Mouse (Mus musculus): Measurements from ENCODE around the gene Rps6ka2. TPM values are rescaled to one million over a fixed set of nuclear protein-coding genes. Genes with fewer than 3 reads are reported as not detected.
"Not testable (repeated sequence)": the region's sequence is repeated elsewhere in the genome, so short reads cannot be mapped to it uniquely, and the experiment has no call there.

Rps6ka2 gene
- polyA plus RNA-seq, 1 experiment = 28.2 TPM

DNA sequence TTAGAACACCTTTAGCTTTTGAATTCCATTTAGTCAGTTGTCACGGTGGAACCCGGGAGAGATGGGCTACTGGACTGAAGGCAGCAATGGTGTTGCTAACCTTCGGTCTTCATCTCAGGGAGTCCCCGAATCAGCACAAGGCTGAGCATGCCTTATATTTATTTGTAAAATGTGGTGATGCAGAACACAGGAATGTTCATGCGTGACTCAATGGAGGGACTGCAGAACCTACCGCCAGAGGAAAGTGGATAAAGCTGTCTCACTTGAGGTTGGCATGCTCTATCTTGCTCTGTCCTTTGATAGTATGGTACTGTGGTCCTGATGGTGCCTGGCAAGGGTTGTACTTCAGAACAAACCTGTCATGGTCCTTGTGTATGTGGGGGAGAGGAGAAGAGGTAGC, 8.3 kb downstream of the Rps6ka2 start:
- Histone ChIP-seq H3K27me3 (ENCODE audit: control insufficient read depth, insufficient read depth, insufficient read length) (no peaks in the 10 kb centered on the region), H3K79me2 (ENCODE audit: control insufficient read depth, insufficient read depth) (peaks cover 100% of the 10 kb centered on the region), H3K79me3 (ENCODE audit: low read depth) (peaks cover 67% of the 10 kb centered on the region), H3K36me3 (ENCODE audit: control insufficient read depth, insufficient read depth) (no peaks in the 10 kb centered on the region), H3K4me3 (ENCODE audit: insufficient read depth, poor library complexity, severe bottlenecking) (no peak overlapping the region), H3ac (ENCODE audit: control insufficient read depth, insufficient read length, low read depth) (no peak overlapping the region)
- no peak for TF ChIP-seq MYOG (IDR thresholded peaks at IDR 0.05; ENCODE audit: control insufficient read depth, extremely low read depth, insufficient read length)
- no peak for TF ChIP-seq CEBPB (IDR thresholded peaks at IDR 0.05; ENCODE audit: low read depth)

DNA sequence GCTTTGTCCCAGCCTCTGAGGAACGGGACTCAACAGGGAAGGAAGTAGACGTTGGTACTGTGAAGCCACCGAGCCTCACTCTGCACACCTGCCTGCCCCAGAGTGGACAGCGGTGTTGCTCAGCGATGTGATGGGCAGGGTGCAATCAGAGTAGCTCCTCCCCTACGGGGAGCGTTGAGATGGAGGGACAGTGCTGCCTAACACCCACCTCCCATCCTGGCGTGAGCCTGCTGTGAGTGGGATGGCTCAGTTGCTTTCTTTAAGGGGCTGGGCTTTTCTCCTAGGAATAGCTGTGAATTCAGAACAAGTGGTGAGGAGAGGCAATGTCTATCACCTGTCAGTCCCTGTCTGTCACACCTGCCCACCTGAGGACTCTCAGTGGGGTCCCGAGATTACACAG, 12.3 kb downstream of the Rps6ka2 start:
- peaks cover 52% of the 10 kb centered on the region for H3K79me3 ChIP-seq (ENCODE audit: low read depth)
- H3K27me3 ChIP-seq (ENCODE audit: control insufficient read depth, insufficient read depth, insufficient read length) = no peaks in the 10 kb centered on the region
- no peak overlapping the region for H3K4me3 ChIP-seq (ENCODE audit: insufficient read depth, poor library complexity, severe bottlenecking)
- H3K79me2 ChIP-seq (ENCODE audit: control insufficient read depth, insufficient read depth) = peaks cover 94% of the 10 kb centered on the region
- H3ac ChIP-seq (ENCODE audit: control insufficient read depth, insufficient read length, low read depth) = no peak overlapping the region
- H3K36me3 ChIP-seq (ENCODE audit: control insufficient read depth, insufficient read depth) = no peaks in the 10 kb centered on the region
- no peak for TF ChIP-seq MYOG (IDR thresholded peaks at IDR 0.05; ENCODE audit: control insufficient read depth, extremely low read depth, insufficient read length)
- TF ChIP-seq FOSL1 (IDR thresholded peaks at IDR 0.05; ENCODE audit: insufficient read depth, low read length, poor library complexity, severe bottlenecking) = no peak
- TF ChIP-seq CTCF (IDR thresholded peaks at IDR 0.05; ENCODE audit: control insufficient read depth, insufficient read depth, insufficient read length) = no peak
- no peak for TF ChIP-seq MAX (IDR thresholded peaks at IDR 0.05)
- TF ChIP-seq USF1 (IDR thresholded peaks at IDR 0.05; ENCODE audit: low read depth) = no peak
- TF ChIP-seq MYOD1 (IDR thresholded peaks at IDR 0.05; ENCODE audit: control insufficient read depth, insufficient read length, low read depth) = no peak
- no peak for TF ChIP-seq CEBPB (IDR thresholded peaks at IDR 0.05; ENCODE audit: low read depth)

DNA sequence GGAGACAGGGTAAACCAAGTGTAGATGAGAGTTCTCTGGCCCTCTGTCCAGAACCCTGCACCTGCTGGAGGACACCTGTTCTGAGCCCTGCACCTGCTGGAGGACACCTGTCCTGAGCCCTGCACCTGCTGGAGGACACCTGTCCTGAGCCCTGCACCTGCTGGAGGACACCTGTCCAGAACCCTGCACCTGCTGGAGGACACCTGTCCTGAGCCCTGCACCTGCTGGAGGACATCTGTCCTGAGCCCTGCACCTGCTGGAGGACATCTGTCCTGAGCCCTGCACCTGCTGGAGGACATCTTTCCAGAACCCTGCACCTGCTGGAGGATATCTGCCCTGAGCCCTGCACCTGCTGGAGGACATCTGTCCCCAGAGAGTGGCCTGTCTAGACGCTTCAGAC, 17.1 kb downstream of the Rps6ka2 start:
- Histone ChIP-seq H3K79me3 (ENCODE audit: low read depth) (peaks cover 23% of the 10 kb centered on the region), H3K79me2 (ENCODE audit: control insufficient read depth, insufficient read depth) (peaks cover 73% of the 10 kb centered on the region)
- TF ChIP-seq MYOD1 (IDR thresholded peaks at IDR 0.05; ENCODE audit: control insufficient read depth, insufficient read length, low read depth) = peak; percentile 33
- not testable (repeated sequence) for H3ac ChIP-seq (ENCODE audit: control insufficient read depth, insufficient read length, low read depth); H3K36me3 ChIP-seq (ENCODE audit: control insufficient read depth, insufficient read depth); H3K4me3 ChIP-seq (ENCODE audit: insufficient read depth, poor library complexity, severe bottlenecking); H3K27me3 ChIP-seq (ENCODE audit: control insufficient read depth, insufficient read depth, insufficient read length)

DNA sequence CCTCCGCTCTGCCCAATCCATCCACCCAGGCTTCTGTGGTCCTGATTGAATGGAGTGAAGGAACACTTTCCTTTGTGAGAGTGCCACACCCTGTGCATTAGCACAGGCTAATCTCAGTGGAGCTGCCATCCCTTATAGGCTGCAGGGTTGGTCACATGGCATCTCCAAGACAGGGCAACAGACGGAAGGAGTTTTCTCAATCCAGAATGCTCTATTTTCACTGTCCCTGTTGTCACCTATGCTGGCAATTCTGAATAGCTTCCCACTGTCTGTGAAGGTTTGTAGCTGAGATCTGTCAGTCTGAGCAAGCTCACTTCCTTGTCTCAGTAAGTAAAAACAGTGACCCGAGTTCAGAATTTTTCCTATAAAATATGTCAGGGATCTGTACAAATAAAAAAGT, 19.5 kb downstream of the Rps6ka2 start:
- Histone ChIP-seq H3ac (ENCODE audit: control insufficient read depth, insufficient read length, low read depth) (no peak overlapping the region), H3K79me3 (ENCODE audit: low read depth) (peaks cover 22% of the 10 kb centered on the region), H3K79me2 (ENCODE audit: control insufficient read depth, insufficient read depth) (peaks cover 72% of the 10 kb centered on the region), H3K36me3 (ENCODE audit: control insufficient read depth, insufficient read depth) (no peaks in the 10 kb centered on the region), H3K4me3 (ENCODE audit: insufficient read depth, poor library complexity, severe bottlenecking) (no peak overlapping the region), H3K27me3 (ENCODE audit: control insufficient read depth, insufficient read depth, insufficient read length) (no peaks in the 10 kb centered on the region)
- TF ChIP-seq USF1 (IDR thresholded peaks at IDR 0.05; ENCODE audit: low read depth) (no peak), MYOG (IDR thresholded peaks at IDR 0.05; ENCODE audit: control insufficient read depth, extremely low read depth, insufficient read length) (no peak), MYOD1 (IDR thresholded peaks at IDR 0.05; ENCODE audit: control insufficient read depth, insufficient read length, low read depth) (no peak), FOSL1 (IDR thresholded peaks at IDR 0.05; ENCODE audit: insufficient read depth, low read length, poor library complexity, severe bottlenecking) (no peak), CEBPB (IDR thresholded peaks at IDR 0.05; ENCODE audit: low read depth) (no peak), CTCF (IDR thresholded peaks at IDR 0.05; ENCODE audit: control insufficient read depth, insufficient read depth, insufficient read length) (no peak), MAX (IDR thresholded peaks at IDR 0.05) (no peak)

DNA sequence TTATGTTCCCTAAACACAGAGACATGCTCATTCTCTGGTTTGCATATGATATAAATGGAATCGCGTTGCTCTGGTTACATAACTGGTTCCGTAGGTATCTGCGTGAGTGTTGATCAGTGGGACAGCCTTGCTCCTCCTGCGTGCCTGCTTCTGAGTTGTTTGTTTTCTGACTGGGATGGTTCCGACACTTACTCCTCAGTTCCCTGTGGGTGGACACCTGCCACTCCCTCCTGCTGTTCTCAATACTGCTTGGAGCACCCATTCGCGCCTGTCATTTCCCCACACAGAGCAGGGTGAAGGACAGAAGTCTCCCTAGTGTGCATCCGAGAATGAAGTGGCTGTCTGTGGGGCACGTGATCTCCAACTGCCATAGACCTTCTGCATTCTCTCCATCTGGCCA, 20.1 kb downstream of the Rps6ka2 start:
- H3K27me3 ChIP-seq (ENCODE audit: control insufficient read depth, insufficient read depth, insufficient read length) = no peaks in the 10 kb centered on the region

DNA sequence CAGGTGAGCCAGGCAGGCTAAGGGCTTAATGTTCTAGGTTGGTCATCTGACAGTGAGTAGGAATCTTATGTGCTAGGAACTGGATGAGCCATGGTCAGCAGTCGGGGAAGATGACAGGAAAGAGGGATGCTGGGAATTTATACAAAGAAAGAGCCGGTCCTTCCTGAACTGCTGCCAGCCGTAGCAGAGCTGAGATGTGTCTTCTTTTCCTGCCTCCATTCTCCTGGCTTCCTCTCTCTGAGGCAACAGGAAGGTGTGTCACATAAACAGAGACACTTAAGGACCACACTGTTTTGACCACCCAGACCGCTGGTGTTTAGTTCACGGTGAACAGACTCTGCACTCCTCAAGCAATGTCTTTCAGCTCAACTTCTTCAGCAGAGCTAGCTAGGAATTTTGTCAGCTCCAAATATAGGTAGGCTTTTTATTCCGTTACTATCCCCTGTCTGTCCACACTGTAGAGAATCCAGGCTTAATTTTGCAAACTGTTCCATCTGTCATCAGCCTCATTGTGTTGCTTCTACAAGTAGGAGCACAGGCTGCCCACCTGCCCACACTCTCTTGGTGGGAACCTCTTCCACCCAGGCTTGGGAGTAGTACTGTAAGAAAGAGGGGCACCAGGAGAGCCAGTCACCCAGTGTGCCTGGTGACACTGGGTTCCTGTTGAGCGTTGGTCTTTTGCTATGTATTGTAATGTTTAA, 24.4 kb downstream of the Rps6ka2 start:
- TF ChIP-seq CTCF (IDR thresholded peaks at IDR 0.05; ENCODE audit: control insufficient read depth, insufficient read depth, insufficient read length) = no peak
- TF ChIP-seq MYOG (IDR thresholded peaks at IDR 0.05; ENCODE audit: control insufficient read depth, extremely low read depth, insufficient read length) = no peak
- no peak for TF ChIP-seq FOSL1 (IDR thresholded peaks at IDR 0.05; ENCODE audit: insufficient read depth, low read length, poor library complexity, severe bottlenecking)
- no peak for TF ChIP-seq USF1 (IDR thresholded peaks at IDR 0.05; ENCODE audit: low read depth)
- TF ChIP-seq CEBPB (IDR thresholded peaks at IDR 0.05; ENCODE audit: low read depth) = no peak
- no peak for TF ChIP-seq MYOD1 (IDR thresholded peaks at IDR 0.05; ENCODE audit: control insufficient read depth, insufficient read length, low read depth)
- no peak for TF ChIP-seq MAX (IDR thresholded peaks at IDR 0.05)

More for the DNA sequence above, 20.1 kb downstream of the Rps6ka2 start:
- TF ChIP-seq CTCF (IDR thresholded peaks at IDR 0.05; ENCODE audit: control insufficient read depth, insufficient read depth, insufficient read length) = no peak
- TF ChIP-seq MYOD1 (IDR thresholded peaks at IDR 0.05; ENCODE audit: control insufficient read depth, insufficient read length, low read depth) = no peak
- TF ChIP-seq MAX (IDR thresholded peaks at IDR 0.05) = no peak
- no peak for TF ChIP-seq USF1 (IDR thresholded peaks at IDR 0.05; ENCODE audit: low read depth)
- no peak for TF ChIP-seq FOSL1 (IDR thresholded peaks at IDR 0.05; ENCODE audit: insufficient read depth, low read length, poor library complexity, severe bottlenecking)
- TF ChIP-seq MYOG (IDR thresholded peaks at IDR 0.05; ENCODE audit: control insufficient read depth, extremely low read depth, insufficient read length) = no peak
- TF ChIP-seq CEBPB (IDR thresholded peaks at IDR 0.05; ENCODE audit: low read depth) = no peak
- Histone ChIP-seq H3K4me3 (ENCODE audit: insufficient read depth, poor library complexity, severe bottlenecking) (no peak overlapping the region), H3K79me3 (ENCODE audit: low read depth) (peaks cover 27% of the 10 kb centered on the region), H3K79me2 (ENCODE audit: control insufficient read depth, insufficient read depth) (peaks cover 72% of the 10 kb centered on the region), H3K36me3 (ENCODE audit: control insufficient read depth, insufficient read depth) (no peaks in the 10 kb centered on the region), H3ac (ENCODE audit: control insufficient read depth, insufficient read length, low read depth) (no peak overlapping the region)

More for the DNA sequence above, 24.4 kb downstream of the Rps6ka2 start:
- Histone ChIP-seq H3K4me3 (ENCODE audit: insufficient read depth, poor library complexity, severe bottlenecking) (no peak overlapping the region), H3K27me3 (ENCODE audit: control insufficient read depth, insufficient read depth, insufficient read length) (no peaks in the 10 kb centered on the region), H3ac (ENCODE audit: control insufficient read depth, insufficient read length, low read depth) (no peak overlapping the region), H3K79me2 (ENCODE audit: control insufficient read depth, insufficient read depth) (peaks cover 80% of the 10 kb centered on the region), H3K36me3 (ENCODE audit: control insufficient read depth, insufficient read depth) (no peaks in the 10 kb centered on the region), H3K79me3 (ENCODE audit: low read depth) (peaks cover 38% of the 10 kb centered on the region)

Measured in C2C12 (cell line).